Mouse (Mus musculus): ENCODE measurements around the gene Cdhr4. TPM values are rescaled to one million over a fixed set of nuclear protein-coding genes. Genes with fewer than 3 reads are reported as not detected.
A peak's percentile ranks its signal among the peaks of the same experiment; 100 is the strongest.

The Cdhr4 gene
- polyA plus RNA-seq, 1 experiment = 4.0 TPM

DNA sequence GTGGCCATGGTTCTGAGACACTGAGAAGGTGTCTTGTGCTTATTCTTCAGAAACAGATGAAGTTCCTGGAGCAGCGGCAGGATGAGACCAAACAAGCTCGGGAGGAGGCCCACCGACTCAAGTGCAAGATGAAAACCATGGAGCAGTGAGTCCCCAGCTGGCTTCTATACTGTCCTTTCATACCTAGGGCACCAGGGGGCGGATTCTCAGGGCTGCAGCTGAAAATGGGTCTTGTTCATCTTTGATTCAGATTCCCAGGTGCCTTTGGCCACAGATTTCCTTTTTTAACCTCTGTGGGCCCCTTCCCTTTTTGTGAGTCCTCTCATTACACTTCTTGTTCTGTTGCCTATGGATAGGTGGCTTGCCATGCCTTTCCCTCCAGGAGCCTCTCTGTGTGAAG is 31.4 kb upstream of the Cdhr4 start:
- H3K4me1 ChIP-seq (ENCODE audit: control insufficient read depth, insufficient read depth, low read length) = peaks cover 2% of the 10 kb centered on the region
- TF ChIP-seq POLR2A (IDR thresholded peaks at IDR 0.05; ENCODE audit: low read depth, low read length) (no peak), CTCF (IDR thresholded peaks at IDR 0.05; ENCODE audit: borderline replicate concordance, insufficient read depth, low read length) (no peak)
- H3K4me3 ChIP-seq (ENCODE audit: insufficient read depth, low read length) = no peak overlapping the region
- no peak overlapping the region for H3K27ac ChIP-seq (ENCODE audit: insufficient read depth, low read length)

GRCm38 (mm10) chr9:107961351-107961762 is 30.9 kb upstream of the Cdhr4 start:
- no peak overlapping the region for H3K4me3 ChIP-seq (ENCODE audit: insufficient read depth, low read length)
- no peak for TF ChIP-seq POLR2A (IDR thresholded peaks at IDR 0.05; ENCODE audit: low read depth, low read length)
- TF ChIP-seq CTCF (IDR thresholded peaks at IDR 0.05; ENCODE audit: borderline replicate concordance, insufficient read depth, low read length) = no peak
- H3K4me1 ChIP-seq (ENCODE audit: control insufficient read depth, insufficient read depth, low read length) = no peaks in the 10 kb centered on the region
- no peak overlapping the region for H3K27ac ChIP-seq (ENCODE audit: insufficient read depth, low read length)

DNA sequence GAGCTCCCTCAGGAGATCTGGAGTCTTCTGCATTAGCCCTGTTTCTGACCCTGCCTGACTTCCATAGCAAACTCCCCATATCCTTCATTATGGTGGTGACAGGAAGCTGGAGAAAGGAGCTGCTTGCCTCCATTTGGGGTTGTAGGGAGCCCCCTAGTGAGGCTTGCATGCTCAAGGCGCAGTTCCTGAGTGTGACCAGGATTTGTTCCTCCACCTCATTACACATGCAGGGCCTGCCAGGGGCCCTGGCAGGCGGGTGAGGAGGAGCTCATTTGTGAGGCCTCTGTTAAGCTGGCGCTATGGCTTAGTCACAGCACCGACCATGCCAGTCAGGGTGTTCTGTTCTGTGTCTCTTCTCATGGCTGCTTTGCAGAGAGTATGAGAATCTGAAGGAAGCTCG is 30.4 kb upstream of the Cdhr4 start:
- Histone ChIP-seq H3K27ac (ENCODE audit: insufficient read depth, low read length) (no peak overlapping the region), H3K4me1 (ENCODE audit: control insufficient read depth, insufficient read depth, low read length) (no peaks in the 10 kb centered on the region), H3K4me3 (ENCODE audit: insufficient read depth, low read length) (no peak overlapping the region)
- TF ChIP-seq CTCF (IDR thresholded peaks at IDR 0.05; ENCODE audit: borderline replicate concordance, insufficient read depth, low read length) = peak; percentile 34; the same call in 1 of the 2 replicates
- TF ChIP-seq POLR2A (IDR thresholded peaks at IDR 0.05; ENCODE audit: low read depth, low read length) = no peak

GRCm38 (mm10) chr9:107962916-107963315 is 29.4 kb upstream of the Cdhr4 start:
- H3K4me1 ChIP-seq (ENCODE audit: control insufficient read depth, insufficient read depth, low read length) = no peaks in the 10 kb centered on the region
- H3K4me3 ChIP-seq (ENCODE audit: insufficient read depth, low read length) = no peak overlapping the region
- no peak overlapping the region for H3K27ac ChIP-seq (ENCODE audit: insufficient read depth, low read length)
- TF ChIP-seq CTCF (IDR thresholded peaks at IDR 0.05; ENCODE audit: borderline replicate concordance, insufficient read depth, low read length) (no peak), POLR2A (IDR thresholded peaks at IDR 0.05; ENCODE audit: low read depth, low read length) (no peak)

GRCm38 (mm10) chr9:107963700-107964099 is 28.6 kb upstream of the Cdhr4 start:
- Histone ChIP-seq H3K4me3 (ENCODE audit: insufficient read depth, low read length) (no peak overlapping the region), H3K4me1 (ENCODE audit: control insufficient read depth, insufficient read depth, low read length) (no peaks in the 10 kb centered on the region), H3K27ac (ENCODE audit: insufficient read depth, low read length) (no peak overlapping the region)
- peak; percentile 78 for TF ChIP-seq CTCF (IDR thresholded peaks at IDR 0.05; ENCODE audit: borderline replicate concordance, insufficient read depth, low read length)
- TF ChIP-seq POLR2A (IDR thresholded peaks at IDR 0.05; ENCODE audit: low read depth, low read length) = no peak

GRCm38 (mm10) chr9:107964681-107965080 is 27.6 kb upstream of the Cdhr4 start:
- H3K4me3 ChIP-seq (ENCODE audit: insufficient read depth, low read length) = no peak overlapping the region
- no peak overlapping the region for H3K27ac ChIP-seq (ENCODE audit: insufficient read depth, low read length)
- TF ChIP-seq CTCF (IDR thresholded peaks at IDR 0.05; ENCODE audit: borderline replicate concordance, insufficient read depth, low read length) (no peak), POLR2A (IDR thresholded peaks at IDR 0.05; ENCODE audit: low read depth, low read length) (no peak)
- no peaks in the 10 kb centered on the region for H3K4me1 ChIP-seq (ENCODE audit: control insufficient read depth, insufficient read depth, low read length)

DNA sequence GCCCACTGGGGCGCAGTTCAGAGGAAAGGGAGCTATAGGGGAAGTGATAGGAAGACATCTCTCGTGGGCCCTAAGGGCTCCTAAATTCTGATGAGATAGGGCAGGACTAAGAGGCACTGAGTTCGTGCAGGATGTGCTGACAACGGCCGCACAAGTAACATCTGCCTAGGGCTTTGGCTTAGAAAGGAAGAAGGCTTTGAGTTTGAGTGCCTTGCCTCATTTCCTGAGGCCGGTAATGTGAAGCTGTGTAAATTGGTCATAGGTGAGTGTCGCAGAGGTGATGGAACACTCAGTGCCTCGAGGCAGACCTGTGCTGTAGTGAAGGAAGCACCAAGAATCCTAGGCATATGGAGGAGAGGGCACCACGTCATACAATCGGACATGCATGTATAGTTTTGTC is 25.6 kb upstream of the Cdhr4 start:
- Histone ChIP-seq H3K4me1 (ENCODE audit: control insufficient read depth, insufficient read depth, low read length) (no peaks in the 10 kb centered on the region), H3K27ac (ENCODE audit: insufficient read depth, low read length) (no peak overlapping the region), H3K4me3 (ENCODE audit: insufficient read depth, low read length) (no peak overlapping the region)
- no peak for TF ChIP-seq POLR2A (IDR thresholded peaks at IDR 0.05; ENCODE audit: low read depth, low read length)
- no peak for TF ChIP-seq CTCF (IDR thresholded peaks at IDR 0.05; ENCODE audit: borderline replicate concordance, insufficient read depth, low read length)

DNA sequence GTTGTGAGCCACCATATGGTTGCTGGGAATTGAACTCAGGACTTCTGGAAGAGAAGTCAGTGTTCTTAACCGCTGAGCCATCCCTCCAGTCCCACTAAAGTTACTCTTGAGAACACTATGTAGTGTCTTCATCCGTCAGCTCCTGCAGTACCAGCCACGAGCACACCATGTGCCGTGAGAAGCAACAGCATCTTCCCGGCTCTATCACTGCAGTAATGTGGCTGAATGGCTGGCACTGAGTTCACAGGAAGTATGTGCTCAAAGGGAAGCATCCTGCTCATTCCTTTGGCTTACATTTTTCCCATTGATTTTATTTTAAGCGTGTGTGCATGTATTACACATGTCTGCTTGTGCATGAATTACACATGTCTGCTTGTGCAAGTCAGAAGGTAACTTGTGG is 24.9 kb upstream of the Cdhr4 start:
- Histone ChIP-seq H3K4me3 (ENCODE audit: insufficient read depth, low read length) (no peak overlapping the region), H3K4me1 (ENCODE audit: control insufficient read depth, insufficient read depth, low read length) (no peaks in the 10 kb centered on the region), H3K27ac (ENCODE audit: insufficient read depth, low read length) (no peak overlapping the region)
- TF ChIP-seq POLR2A (IDR thresholded peaks at IDR 0.05; ENCODE audit: low read depth, low read length) (no peak), CTCF (IDR thresholded peaks at IDR 0.05; ENCODE audit: borderline replicate concordance, insufficient read depth, low read length) (no peak)

DNA sequence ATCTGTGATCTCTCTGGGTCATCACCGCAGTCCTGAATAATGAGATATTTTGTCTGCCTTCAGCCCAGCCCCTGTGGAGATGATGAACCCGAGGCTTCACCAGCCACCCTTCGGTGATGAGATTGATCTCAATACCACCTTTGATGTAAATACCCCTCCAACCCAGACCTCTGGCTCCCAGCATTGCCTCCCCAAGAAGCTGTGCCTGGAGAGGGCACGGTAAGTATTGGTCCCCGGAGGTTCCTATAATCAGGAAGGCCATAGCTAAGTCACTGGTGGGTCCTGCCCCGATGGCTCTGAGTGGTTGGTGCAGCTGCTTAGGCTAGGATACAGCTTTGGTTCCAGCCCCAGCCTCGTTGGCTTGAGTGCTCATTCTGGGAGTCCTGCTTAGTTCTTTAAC is 23.8 kb upstream of the Cdhr4 start:
- no peak overlapping the region for H3K4me3 ChIP-seq (ENCODE audit: insufficient read depth, low read length)

DNA sequence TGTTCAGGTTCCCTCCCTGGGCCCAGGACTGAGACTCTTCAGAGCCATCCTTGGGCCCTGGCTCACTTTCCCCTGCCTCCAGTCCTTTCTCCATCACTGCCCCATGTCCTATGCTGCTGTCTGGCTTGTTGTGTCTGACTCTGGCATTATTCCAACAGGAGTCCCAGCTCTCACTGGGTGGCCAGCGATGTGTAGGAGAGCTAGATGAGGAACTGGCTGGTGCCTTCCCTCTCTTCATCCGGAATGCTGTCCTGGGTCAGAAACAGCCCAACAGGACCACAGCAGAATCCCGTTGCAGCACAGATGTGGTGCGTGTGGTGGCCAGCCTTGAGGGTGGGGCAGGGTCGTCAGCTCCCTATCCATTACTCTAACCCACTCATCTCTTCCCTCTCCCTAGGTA is 22.0 kb upstream of the Cdhr4 start:
- Histone ChIP-seq H3K4me1 (ENCODE audit: control insufficient read depth, insufficient read depth, low read length) (peaks cover 4% of the 10 kb centered on the region), H3K4me3 (ENCODE audit: insufficient read depth, low read length) (no peak overlapping the region), H3K27ac (ENCODE audit: insufficient read depth, low read length) (no peak overlapping the region)
- TF ChIP-seq POLR2A (IDR thresholded peaks at IDR 0.05; ENCODE audit: low read depth, low read length) (no peak), CTCF (IDR thresholded peaks at IDR 0.05; ENCODE audit: borderline replicate concordance, insufficient read depth, low read length) (no peak)

More for the DNA sequence above, 23.8 kb upstream of the Cdhr4 start:
- TF ChIP-seq POLR2A (IDR thresholded peaks at IDR 0.05; ENCODE audit: low read depth, low read length) (no peak), CTCF (IDR thresholded peaks at IDR 0.05; ENCODE audit: borderline replicate concordance, insufficient read depth, low read length) (no peak)
- Histone ChIP-seq H3K27ac (ENCODE audit: insufficient read depth, low read length) (no peak overlapping the region), H3K4me1 (ENCODE audit: control insufficient read depth, insufficient read depth, low read length) (no peaks in the 10 kb centered on the region)

Measured in embryonic fibroblast, embryonic 13.5 days (primary cell).